In the genomic region with DNA sequence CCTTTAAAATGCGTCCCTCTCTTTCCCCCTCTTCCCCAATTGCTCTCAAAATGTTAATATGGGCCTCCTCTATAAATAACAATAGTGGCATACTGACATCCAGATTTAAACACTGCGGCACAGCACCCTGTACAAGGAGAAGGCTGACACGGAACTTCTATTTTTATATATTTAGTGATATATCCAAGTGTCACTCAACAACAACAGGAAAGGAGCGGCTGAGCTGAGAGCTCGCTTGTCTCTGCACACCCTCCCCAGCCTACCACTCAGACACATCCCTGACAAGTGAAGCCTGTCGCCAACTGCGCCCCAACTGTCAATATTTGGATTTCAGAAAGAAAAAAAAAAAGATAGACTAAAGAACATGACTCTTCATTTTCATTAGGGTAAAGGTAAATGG, we compare ENCODE assay signal across 25 mouse cellular contexts.
DNase-seq lines count a peak whose midpoint lies in the region; ATAC-seq and TF ChIP-seq lines count a peak whose summit lies in the region.
"Had no signal": no experiment of that assay in that cellular context is flagged by ENCODE, and none has a peak within 500 bp of the region (broad histone marks: within the 10 kb centered on the region; RNA-seq: fewer than 3 reads in every experiment).

No protein-coding gene starts in this region.

- no peak for TF ChIP-seq CTCF in stomach, postnatal 0 days (IDR thresholded peaks at IDR 0.05; ENCODE audit: low read depth)

- DNase-seq in heart, postnatal 10 days = no peak
- DNase-seq in layer of hippocampus, adult 11-12 months (ENCODE audit: low spot score) = peak; percentile 7
- no peak for DNase-seq in layer of hippocampus, postnatal 10 days (ENCODE audit: low spot score in 2 of 2)
- DNase-seq in brain, adult 2 months (ENCODE audit: low read depth, low spot score) = peak; percentile 24
- DNase-seq in layer of hippocampus, adult 8-10 months (ENCODE audit: low spot score in 2 of 2) = peak; percentile 4 to 5
- no peak for DNase-seq in stomach, postnatal 0 days (ENCODE audit: low spot score)
- DNase-seq: adrenal gland, postnatal 14 days; cerebellum, adult 2 months; cerebellum, postnatal 14 days; gastrocnemius, postnatal 25 days; heart, postnatal 4 days; kidney, adult 8-10 months; kidney, postnatal 4 days; lung, adult 2 months; lung, postnatal 10 days; midbrain, embryonic 14.5 days had no signal

- H3K27ac ChIP-seq in heart, embryonic 13.5 days (replicated peaks) = no peak overlapping the region
- no peak overlapping the region for H3K27ac ChIP-seq in stomach, postnatal 0 days (replicated peaks)
- H3K27ac ChIP-seq: hindbrain, embryonic 13.5 days; kidney, postnatal 0 days; left cerebral cortex, adult 2 months; liver, embryonic 14.5 days; macrophage had no signal

- no peaks in the 10 kb centered on the region for H3K9me3 ChIP-seq in heart, embryonic 13.5 days
- H3K9me3 ChIP-seq in stomach, postnatal 0 days (ENCODE audit: control insufficient read depth, low read length) = no peaks in the 10 kb centered on the region
- H3K9me3 ChIP-seq: hindbrain, embryonic 13.5 days had no signal

- WGBS in heart, embryonic 13.5 days = 34% methylated on average over 7 of the region's 7 CpGs
- WGBS in stomach, postnatal 0 days = 61% methylated on average over 7 of the region's 7 CpGs

- no peak overlapping the region for H3K4me3 ChIP-seq in heart, embryonic 13.5 days
- no peak overlapping the region for H3K4me3 ChIP-seq in stomach, postnatal 0 days (ENCODE audit: low read depth, low read length)
- H3K4me3 ChIP-seq: erythroblast, embryonic 14.5 days; hindbrain, embryonic 13.5 days; left cerebral cortex, adult 2 months had no signal

- H3K27me3 ChIP-seq in heart, embryonic 13.5 days (replicated peaks) = peaks cover 51% of the 10 kb centered on the region
- no peaks in the 10 kb centered on the region for H3K27me3 ChIP-seq in stomach, postnatal 0 days (ENCODE audit: control insufficient read depth, insufficient read depth, low read length)
- H3K27me3 ChIP-seq: hindbrain, embryonic 13.5 days had no signal

- H3K4me2 ChIP-seq in heart, embryonic 13.5 days = peak overlapping the region; percentile 31; the same call in 1 of the 2 replicates
- H3K4me2 ChIP-seq in stomach, postnatal 0 days (replicated peaks; ENCODE audit: low read depth) = no peak overlapping the region
- H3K4me2 ChIP-seq: hindbrain, embryonic 13.5 days had no signal

- no peaks in the 10 kb centered on the region for H3K36me3 ChIP-seq in heart, embryonic 13.5 days
- no peaks in the 10 kb centered on the region for H3K36me3 ChIP-seq in stomach, postnatal 0 days (ENCODE audit: control insufficient read depth, insufficient read depth, low read length)
- H3K36me3 ChIP-seq: hindbrain, embryonic 13.5 days had no signal

- no peak for TF ChIP-seq EP300 in stomach, postnatal 0 days (optimal IDR thresholded peaks at IDR 0.05)

- intact Hi-C loops in heart, postnatal 10 days (cut with DNase I) = no loop called here

- peaks cover 23% of the 10 kb centered on the region for H3K4me1 ChIP-seq in heart, embryonic 13.5 days
- H3K4me1 ChIP-seq in stomach, postnatal 0 days (replicated peaks; ENCODE audit: control insufficient read depth, insufficient read depth) = no peaks in the 10 kb centered on the region
- H3K4me1 ChIP-seq: hindbrain, embryonic 13.5 days had no signal

- H3K9ac ChIP-seq in heart, embryonic 13.5 days = no peak overlapping the region
- no peak overlapping the region for H3K9ac ChIP-seq in stomach, postnatal 0 days (ENCODE audit: low read length)
- H3K9ac ChIP-seq: hindbrain, embryonic 13.5 days; liver, embryonic 14.5 days had no signal

- no peak for ATAC-seq in heart, embryonic 13.5 days (ENCODE audit: extremely low read depth, insufficient number of reproducible peaks, low FRiP score, low TSS enrichment)
- ATAC-seq in stomach, postnatal 0 days (ENCODE audit: low FRiP score, low TSS enrichment) = no peak
- ATAC-seq: CD4-positive, CD25-positive, alpha-beta regulatory T cell, adult 4 months; intestine, embryonic 16.5 days had no signal

Comparison
In these comparisons a context has a peak if more than half of its experiments do, and no peak if none do; other contexts are left out.
1. DNase-seq: peak in layer of hippocampus, adult 11-12 months (single experiment), brain, adult 2 months (single experiment) and layer of hippocampus, adult 8-10 months (2 of 2); none in heart, postnatal 10 days (0 of 2), layer of hippocampus, postnatal 10 days (0 of 2) and stomach, postnatal 0 days (single experiment).